Comparison of ENCODE assay signal across 8 mouse cellular contexts in the genomic region with DNA sequence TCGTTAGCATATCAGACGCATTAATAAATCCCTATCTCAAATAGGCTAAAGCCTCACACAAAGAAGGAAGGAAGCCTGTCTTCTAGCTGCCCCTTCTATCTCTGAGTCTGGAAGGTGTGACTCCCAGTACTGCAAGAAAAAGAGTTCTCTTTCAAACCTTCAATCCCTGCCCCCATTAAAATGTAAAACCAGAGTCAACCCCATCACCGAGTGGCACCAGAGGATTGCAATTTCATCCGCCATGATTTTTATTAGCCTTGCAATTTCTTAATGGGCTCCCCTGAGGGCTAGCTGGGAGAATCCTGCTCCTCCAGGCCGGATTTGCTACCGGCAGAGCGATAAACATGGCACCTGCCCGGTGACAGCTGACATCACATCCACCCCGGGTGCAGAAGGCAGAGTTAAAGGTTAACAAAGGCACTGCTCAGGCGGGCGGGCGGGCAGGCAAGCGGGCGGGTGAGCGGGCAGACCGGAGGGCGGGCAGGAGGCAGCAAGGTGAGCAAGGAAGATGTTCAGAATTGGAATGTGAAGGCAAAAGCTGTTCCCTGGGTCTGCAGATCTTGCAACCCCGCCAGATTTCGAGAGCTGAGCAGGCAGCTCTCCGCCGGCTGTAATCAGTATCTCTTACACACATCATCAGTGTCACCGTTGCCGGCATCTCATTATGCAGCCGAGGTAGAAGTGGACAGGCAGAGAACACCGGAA.
DNase-seq lines count a peak whose midpoint lies in the region; ATAC-seq lines count a peak whose summit lies in the region.

No protein-coding gene starts in this region.

- DNase-seq in layer of hippocampus, postnatal 14 days (ENCODE audit: low spot score in 2 of 2), result peak; percentile 17 to 20
- no peak for DNase-seq in layer of hippocampus, adult 9-11 months
- peak; percentile 8 for DNase-seq in cerebellum, adult 8-10 months
- peak; percentile 82 to 86 for DNase-seq in kidney, postnatal 36 days
- peak; percentile 45 for DNase-seq in neural tube, embryonic 10.5 days (ENCODE audit: extremely low spot score, low spot score)
- DNase-seq in thymus, adult 18-20 months, result no peak
- DNase-seq in B cell, adult 2 months, result no peak

- 0 out of 2 replicates have a peak, but pooled peaks cover 3% of the 10 kb centered on the region for H3K4me1 ChIP-seq in forebrain, embryonic 16.5 days (replicated peaks; ENCODE audit: control insufficient read depth, insufficient read depth, low read length)

- WGBS in forebrain, embryonic 16.5 days, result 3% methylated on average over 25 of the region's 25 CpGs

- H3K36me3 ChIP-seq in forebrain, embryonic 16.5 days (ENCODE audit: control insufficient read depth, insufficient read depth), result no peaks in the 10 kb centered on the region

- peak overlapping the region; percentile 64 for H3K9ac ChIP-seq in forebrain, embryonic 16.5 days (replicated peaks; ENCODE audit: low read depth, low read length)

- no peaks in the 10 kb centered on the region for H3K9me3 ChIP-seq in forebrain, embryonic 16.5 days (ENCODE audit: control insufficient read depth, low read length)

- H3K27ac ChIP-seq in forebrain, embryonic 16.5 days (ENCODE audit: low read length), result peak overlapping the region; percentile 42

- peak overlapping the region; percentile 47 for H3K4me3 ChIP-seq in forebrain, embryonic 16.5 days (replicated peaks; ENCODE audit: low read length)

- ATAC-seq in forebrain, embryonic 16.5 days, result peak; percentile 87

- peak overlapping the region; percentile 78 for H3K4me2 ChIP-seq in forebrain, embryonic 16.5 days (ENCODE audit: low read length)

- no peaks in the 10 kb centered on the region for H3K27me3 ChIP-seq in forebrain, embryonic 16.5 days (replicated peaks; ENCODE audit: control insufficient read depth, insufficient read depth, low read length)

Comparison
In these comparisons a context has a peak if more than half of its experiments do, and no peak if none do; other contexts are left out.
1. DNase-seq: peak in layer of hippocampus, postnatal 14 days (2 of 2), cerebellum, adult 8-10 months (single experiment), kidney, postnatal 36 days (2 of 2) and neural tube, embryonic 10.5 days (single experiment); none in layer of hippocampus, adult 9-11 months (single experiment), thymus, adult 18-20 months (0 of 2) and B cell, adult 2 months (0 of 2).